Mouse (Mus musculus): ENCODE data around the gene Zfp235. TPM values are rescaled to one million over a fixed set of nuclear protein-coding genes. Genes with fewer than 3 reads are reported as not detected.

Zfp235 gene
- polyA plus RNA-seq, 2 experiments = 16.7 to 17.5 TPM

GRCm38 (mm10) chr7:24175337-24175711, 41.4 kb downstream of the Zfp235 start:
- H3K9ac ChIP-seq (ENCODE audit: low read depth, low read length, severe bottlenecking) = peak overlapping the region; percentile 69
- WGBS = 51% methylated on average over 6 of the region's 6 CpGs
- peak overlapping the region; percentile 49 for H3K4me2 ChIP-seq (replicated peaks; ENCODE audit: low read depth, low read length, severe bottlenecking)
- H3K4me3 ChIP-seq (replicated peaks; ENCODE audit: low read length) = peak overlapping the region; percentile 57
- TF ChIP-seq POLR2A (IDR thresholded peaks at IDR 0.05; ENCODE audit: borderline replicate concordance, extremely low read depth, insufficient read depth, insufficient read length) = no peak
- H3K27me3 ChIP-seq (ENCODE audit: control insufficient read depth, insufficient read depth, low read length) = no peaks in the 10 kb centered on the region
- no peaks in the 10 kb centered on the region for H3K4me1 ChIP-seq (ENCODE audit: control insufficient read depth, insufficient read depth, low read length)
- H3K36me3 ChIP-seq (ENCODE audit: control insufficient read depth, insufficient read depth, low read length) = no peaks in the 10 kb centered on the region
- ATAC-seq (ENCODE audit: low FRiP score, low read depth) (no peak; the same call in 1 of the 2 replicates), DNase-seq (ENCODE audit: low spot score) (no peak)
- no peak overlapping the region for H3K27ac ChIP-seq (replicated peaks; ENCODE audit: low read depth, low read length)
- no peaks in the 10 kb centered on the region for H3K9me3 ChIP-seq (ENCODE audit: control insufficient read depth, low read length)

GRCm38 (mm10) chr7:24187611-24188010, 53.6 kb downstream of the Zfp235 start:
- no peaks in the 10 kb centered on the region for H3K9me3 ChIP-seq (ENCODE audit: control insufficient read depth, low read length)
- 56% methylated on average over 1 of the region's 1 CpGs for WGBS
- DNase-seq (ENCODE audit: low spot score) = no peak
- no peak for TF ChIP-seq POLR2A (IDR thresholded peaks at IDR 0.05; ENCODE audit: borderline replicate concordance, extremely low read depth, insufficient read depth, insufficient read length)
- H3K27ac ChIP-seq (replicated peaks; ENCODE audit: low read depth, low read length) = no peak overlapping the region
- H3K27me3 ChIP-seq (ENCODE audit: control insufficient read depth, insufficient read depth, low read length) = no peaks in the 10 kb centered on the region
- no peaks in the 10 kb centered on the region for H3K4me1 ChIP-seq (ENCODE audit: control insufficient read depth, insufficient read depth, low read length)
- no peak overlapping the region for H3K9ac ChIP-seq (ENCODE audit: low read depth, low read length, severe bottlenecking)
- no peak overlapping the region for H3K4me3 ChIP-seq (replicated peaks; ENCODE audit: low read length)
- no peaks in the 10 kb centered on the region for H3K36me3 ChIP-seq (ENCODE audit: control insufficient read depth, insufficient read depth, low read length)
- no peak overlapping the region for H3K4me2 ChIP-seq (replicated peaks; ENCODE audit: low read depth, low read length, severe bottlenecking)
- no peak for ATAC-seq (ENCODE audit: low FRiP score, low read depth)

- no peaks in the 10 kb centered on the region for H3K4me1 ChIP-seq (ENCODE audit: control insufficient read depth, insufficient read depth, low read length)
- TF ChIP-seq POLR2A (IDR thresholded peaks at IDR 0.05; ENCODE audit: borderline replicate concordance, extremely low read depth, insufficient read depth, insufficient read length) = no peak
- ATAC-seq (ENCODE audit: low FRiP score, low read depth) = no peak
- 0 out of 2 replicates have a peak, but pooled peaks cover 3% of the 10 kb centered on the region for H3K36me3 ChIP-seq (ENCODE audit: control insufficient read depth, insufficient read depth, low read length)
- no peak for DNase-seq (ENCODE audit: low spot score)
- H3K9ac ChIP-seq (ENCODE audit: low read depth, low read length, severe bottlenecking) = no peak overlapping the region
- H3K27ac ChIP-seq (replicated peaks; ENCODE audit: low read depth, low read length) = no peak overlapping the region
- no peaks in the 10 kb centered on the region for H3K27me3 ChIP-seq (ENCODE audit: control insufficient read depth, insufficient read depth, low read length)
- no peak overlapping the region for H3K4me3 ChIP-seq (replicated peaks; ENCODE audit: low read length)
- 64% methylated on average over 4 of the region's 4 CpGs for WGBS
- H3K4me2 ChIP-seq (replicated peaks; ENCODE audit: low read depth, low read length, severe bottlenecking) = no peak overlapping the region
- H3K9me3 ChIP-seq (ENCODE audit: control insufficient read depth, low read length) = 0 out of 2 replicates have a peak, but pooled peaks cover 5% of the 10 kb centered on the region
These were observed 55.1 kb downstream of the Zfp235 start for GRCm38 (mm10) chr7:24188901-24189570.

GRCm38 (mm10) chr7:24189571-24189944, 55.6 kb downstream of the Zfp235 start:
- 72% methylated on average over 5 of the region's 5 CpGs for WGBS
- Histone ChIP-seq H3K9me3 (ENCODE audit: control insufficient read depth, low read length) (peaks cover 10% of the 10 kb centered on the region; the same call in 1 of the 2 replicates), H3K4me2 (replicated peaks; ENCODE audit: low read depth, low read length, severe bottlenecking) (no peak overlapping the region), H3K36me3 (ENCODE audit: control insufficient read depth, insufficient read depth, low read length) (peaks cover 8% of the 10 kb centered on the region; the same call in 1 of the 2 replicates), H3K27me3 (ENCODE audit: control insufficient read depth, insufficient read depth, low read length) (no peaks in the 10 kb centered on the region), H3K27ac (replicated peaks; ENCODE audit: low read depth, low read length) (no peak overlapping the region), H3K4me3 (replicated peaks; ENCODE audit: low read length) (no peak overlapping the region), H3K9ac (ENCODE audit: low read depth, low read length, severe bottlenecking) (no peak overlapping the region), H3K4me1 (ENCODE audit: control insufficient read depth, insufficient read depth, low read length) (no peaks in the 10 kb centered on the region)
- no peak for TF ChIP-seq POLR2A (IDR thresholded peaks at IDR 0.05; ENCODE audit: borderline replicate concordance, extremely low read depth, insufficient read depth, insufficient read length)
- DNase-seq (ENCODE audit: low spot score) (no peak), ATAC-seq (ENCODE audit: low FRiP score, low read depth) (no peak)

- H3K27me3 ChIP-seq (ENCODE audit: control insufficient read depth, insufficient read depth, low read length) = no peaks in the 10 kb centered on the region
- no peak for TF ChIP-seq POLR2A (IDR thresholded peaks at IDR 0.05; ENCODE audit: borderline replicate concordance, extremely low read depth, insufficient read depth, insufficient read length)
- peaks cover 15% of the 10 kb centered on the region; the same call in 1 of the 2 replicates for H3K36me3 ChIP-seq (ENCODE audit: control insufficient read depth, insufficient read depth, low read length)
- H3K27ac ChIP-seq (replicated peaks; ENCODE audit: low read depth, low read length) = no peak overlapping the region
- peaks cover 10% of the 10 kb centered on the region; the same call in 1 of the 2 replicates for H3K9me3 ChIP-seq (ENCODE audit: control insufficient read depth, low read length)
- H3K4me3 ChIP-seq (replicated peaks; ENCODE audit: low read length) = no peak overlapping the region
- WGBS = 96% methylated on average over 2 of the region's 2 CpGs
- no peak overlapping the region for H3K9ac ChIP-seq (ENCODE audit: low read depth, low read length, severe bottlenecking)
- DNase-seq (ENCODE audit: low spot score) (no peak), ATAC-seq (ENCODE audit: low FRiP score, low read depth) (no peak)
- no peak overlapping the region for H3K4me2 ChIP-seq (replicated peaks; ENCODE audit: low read depth, low read length, severe bottlenecking)
- no peaks in the 10 kb centered on the region for H3K4me1 ChIP-seq (ENCODE audit: control insufficient read depth, insufficient read depth, low read length)
These were observed 57.4 kb downstream of the Zfp235 start for GRCm38 (mm10) chr7:24191361-24191760.

Other genes starting within 250 kb of the Zfp235 start
- gene Vmn1r178, start 242.2 kb upstream of the Zfp235 start, polyA plus RNA-seq (2012; rRNA removed) = not detected in 2 replicates
- not detected in 2 replicates for gene Vmn1r178, start 242.2 kb upstream of the Zfp235 start, polyA plus RNA-seq (2014; fragmentation: Nextera tagmentation; extraction: Ambion mirVana)
- not detected in 2 replicates for gene Vmn1r179, start 207.2 kb upstream of the Zfp235 start, polyA plus RNA-seq (2012; rRNA removed)
- not detected in 2 replicates for gene Vmn1r179, start 207.2 kb upstream of the Zfp235 start, polyA plus RNA-seq (2014; fragmentation: Nextera tagmentation; extraction: Ambion mirVana)
- not detected in 2 replicates for gene Vmn1r180, start 183.5 kb upstream of the Zfp235 start, polyA plus RNA-seq (2012; rRNA removed)
- gene Vmn1r180, start 183.5 kb upstream of the Zfp235 start, polyA plus RNA-seq (2014; fragmentation: Nextera tagmentation; extraction: Ambion mirVana) = not detected in 2 replicates
- not detected in 2 replicates for gene Vmn1r181, start 159.6 kb upstream of the Zfp235 start, polyA plus RNA-seq (2012; rRNA removed)
- not detected in 2 replicates for gene Vmn1r181, start 159.6 kb upstream of the Zfp235 start, polyA plus RNA-seq (2014; fragmentation: Nextera tagmentation; extraction: Ambion mirVana)
- not detected in 2 replicates for gene V1rd19, start 132.5 kb upstream of the Zfp235 start, polyA plus RNA-seq (2012; rRNA removed)
- not detected in 2 replicates for gene V1rd19, start 132.5 kb upstream of the Zfp235 start, polyA plus RNA-seq (2014; fragmentation: Nextera tagmentation; extraction: Ambion mirVana)
- gene Vmn1r183, start 80.9 kb upstream of the Zfp235 start, polyA plus RNA-seq (2012; rRNA removed) = not detected in 2 replicates
- not detected in 2 replicates for gene Vmn1r183, start 80.9 kb upstream of the Zfp235 start, polyA plus RNA-seq (2014; fragmentation: Nextera tagmentation; extraction: Ambion mirVana)
- 24.0 and 24.4 TPM in 2 replicates for gene Zfp180, start 52.2 kb upstream of the Zfp235 start, polyA plus RNA-seq (2012; rRNA removed)
- gene Zfp180, start 52.2 kb upstream of the Zfp235 start, polyA plus RNA-seq (2014; fragmentation: Nextera tagmentation; extraction: Ambion mirVana) = 19.6 and 21.9 TPM in 2 replicates
- gene Zfp112, start 21.9 kb upstream of the Zfp235 start, polyA plus RNA-seq (2012; rRNA removed) = 3.6 and 5.1 TPM in 2 replicates
- gene Zfp112, start 21.9 kb upstream of the Zfp235 start, polyA plus RNA-seq (2014; fragmentation: Nextera tagmentation; extraction: Ambion mirVana) = 5.9 and 8.5 TPM in 2 replicates
- gene Zfp114, start 40.9 kb downstream of the Zfp235 start, polyA plus RNA-seq (2012; rRNA removed) = 3.2 and 3.5 TPM in 2 replicates
- gene Zfp114, start 40.9 kb downstream of the Zfp235 start, polyA plus RNA-seq (2014; fragmentation: Nextera tagmentation; extraction: Ambion mirVana) = 4.0 and 5.0 TPM in 2 replicates
- gene Zfp111, start 77.3 kb downstream of the Zfp235 start, polyA plus RNA-seq (2012; rRNA removed) = 6.1 and 7.0 TPM in 2 replicates
- 12.7 TPM in 2 replicates for gene Zfp111, start 77.3 kb downstream of the Zfp235 start, polyA plus RNA-seq (2014; fragmentation: Nextera tagmentation; extraction: Ambion mirVana)
- gene Zfp109, start 103.4 kb downstream of the Zfp235 start, polyA plus RNA-seq (2012; rRNA removed) = 4.4 and 4.7 TPM in 2 replicates
- gene Zfp109, start 103.4 kb downstream of the Zfp235 start, polyA plus RNA-seq (2014; fragmentation: Nextera tagmentation; extraction: Ambion mirVana) = 3.7 and 5.5 TPM in 2 replicates
- 3.1 and 4.1 TPM in 2 replicates for gene Zfp108, start 120.6 kb downstream of the Zfp235 start, polyA plus RNA-seq (2012; rRNA removed)
- gene Zfp108, start 120.6 kb downstream of the Zfp235 start, polyA plus RNA-seq (2014; fragmentation: Nextera tagmentation; extraction: Ambion mirVana) = 4.8 and 6.1 TPM in 2 replicates
- 5.8 and 6.2 TPM in 2 replicates for gene Zfp93, start 136.3 kb downstream of the Zfp235 start, polyA plus RNA-seq (2012; rRNA removed)
- 8.2 and 14.2 TPM in 2 replicates for gene Zfp93, start 136.3 kb downstream of the Zfp235 start, polyA plus RNA-seq (2014; fragmentation: Nextera tagmentation; extraction: Ambion mirVana)
- gene Zfp61, start 167.1 kb downstream of the Zfp235 start, polyA plus RNA-seq (2012; rRNA removed) = 36.8 and 45.0 TPM in 2 replicates
- 38.7 and 39.7 TPM in 2 replicates for gene Zfp61, start 167.1 kb downstream of the Zfp235 start, polyA plus RNA-seq (2014; fragmentation: Nextera tagmentation; extraction: Ambion mirVana)
- 13.8 and 14.4 TPM in 2 replicates for gene Zfp94, start 182.5 kb downstream of the Zfp235 start, polyA plus RNA-seq (2012; rRNA removed)
- 11.7 and 12.6 TPM in 2 replicates for gene Zfp94, start 182.5 kb downstream of the Zfp235 start, polyA plus RNA-seq (2014; fragmentation: Nextera tagmentation; extraction: Ambion mirVana)
- 0.13 and 0.38 TPM in 2 replicates for gene Tescl, start 199.8 kb downstream of the Zfp235 start, polyA plus RNA-seq (2012; rRNA removed)
- not detected in 2 replicates for gene Tescl, start 199.8 kb downstream of the Zfp235 start, polyA plus RNA-seq (2014; fragmentation: Nextera tagmentation; extraction: Ambion mirVana)
- 0.09 and 0.50 TPM in 2 replicates for gene Lypd5, start 215.0 kb downstream of the Zfp235 start, polyA plus RNA-seq (2012; rRNA removed)
- 0.62 and 3.1 TPM in 2 replicates for gene Lypd5, start 215.0 kb downstream of the Zfp235 start, polyA plus RNA-seq (2014; fragmentation: Nextera tagmentation; extraction: Ambion mirVana)
- gene Kcnn4, start 236.1 kb downstream of the Zfp235 start, polyA plus RNA-seq (2012; rRNA removed) = 2.4 and 3.3 TPM in 2 replicates
- 1.8 and 2.4 TPM in 2 replicates for gene Kcnn4, start 236.1 kb downstream of the Zfp235 start, polyA plus RNA-seq (2014; fragmentation: Nextera tagmentation; extraction: Ambion mirVana)